Comparison of ENCODE assay signal across 10 mouse cellular contexts in genomic region chr14:105851359-105852067, GRCm38 (mm10). TPM values are rescaled to one million over a fixed set of nuclear protein-coding genes. Genes with fewer than 3 reads are reported as not detected.
DNase-seq lines count a peak whose midpoint lies in the region; ATAC-seq and TF ChIP-seq lines count a peak whose summit lies in the region.
"Had no signal": no experiment of that assay in that cellular context is flagged by ENCODE, and none has a peak within 500 bp of the region (broad histone marks: within the 10 kb centered on the region; RNA-seq: fewer than 3 reads in every experiment).

No protein-coding gene starts in this region.

- TF ChIP-seq CTCF in lung, embryonic 14.5 days (IDR thresholded peaks at IDR 0.05; ENCODE audit: low read depth): no peak

- no peak overlapping the region for H3K4me2 ChIP-seq in lung, embryonic 14.5 days
- no peak overlapping the region for H3K4me2 ChIP-seq in embryonic facial prominence, embryonic 11.5 days (ENCODE audit: low read depth, low read length)
- H3K4me2 ChIP-seq in hindbrain, embryonic 16.5 days (ENCODE audit: low read length): no peak overlapping the region
- H3K4me2 ChIP-seq in liver, embryonic 12.5 days: no peak overlapping the region

- no peaks in the 10 kb centered on the region for H3K27me3 ChIP-seq in lung, embryonic 14.5 days (ENCODE audit: insufficient read depth, low read length)
- no peaks in the 10 kb centered on the region for H3K27me3 ChIP-seq in embryonic facial prominence, embryonic 11.5 days (ENCODE audit: control insufficient read depth, insufficient read depth, low read length)
- H3K27me3 ChIP-seq in hindbrain, embryonic 16.5 days (replicated peaks; ENCODE audit: control insufficient read depth, insufficient read depth, low read length): no peaks in the 10 kb centered on the region
- no peaks in the 10 kb centered on the region for H3K27me3 ChIP-seq in liver, embryonic 12.5 days (replicated peaks)

- H3K4me1 ChIP-seq in lung, embryonic 14.5 days (ENCODE audit: insufficient read depth): no peaks in the 10 kb centered on the region
- no peaks in the 10 kb centered on the region for H3K4me1 ChIP-seq in embryonic facial prominence, embryonic 11.5 days (ENCODE audit: control insufficient read depth, insufficient read depth, low read length)
- H3K4me1 ChIP-seq in hindbrain, embryonic 16.5 days (ENCODE audit: control insufficient read depth, insufficient read depth, low read depth, low read length): no peaks in the 10 kb centered on the region; the same call in 1 of the 2 replicates
- no peaks in the 10 kb centered on the region for H3K4me1 ChIP-seq in liver, embryonic 12.5 days

- H3K4me3 ChIP-seq in lung, embryonic 14.5 days (ENCODE audit: low read depth, low read length): no peak overlapping the region
- no peak overlapping the region for H3K4me3 ChIP-seq in embryonic facial prominence, embryonic 11.5 days (ENCODE audit: low read depth, low read length)
- H3K4me3 ChIP-seq in hindbrain, embryonic 16.5 days (ENCODE audit: low read length): no peak overlapping the region
- H3K4me3 ChIP-seq in liver, embryonic 12.5 days: no peak overlapping the region

- DNase-seq in lung, embryonic 14.5 days: peak; percentile 57
- DNase-seq in lung, postnatal 25 days (ENCODE audit: low spot score): no peak
- DNase-seq in embryonic facial prominence, embryonic 11.5 days (ENCODE audit: low spot score): peak; percentile 71
- peak; percentile 91 for DNase-seq in retina, embryonic 14.5 days (ENCODE audit: low spot score)
- DNase-seq in testis, postnatal 14 days (ENCODE audit: low spot score): no peak
- no peak for DNase-seq in cerebellum, postnatal 14 days
- DNase-seq: gastrocnemius, postnatal 25 days; layer of hippocampus, postnatal 36 days had no signal

- ATAC-seq in lung, embryonic 14.5 days (ENCODE audit: insufficient read depth): peak; percentile 56; the same call in 1 of the 2 replicates
- ATAC-seq in embryonic facial prominence, embryonic 11.5 days (replicated peaks; ENCODE audit: insufficient number of reproducible peaks, low FRiP score, low TSS enrichment, low read depth): peak; percentile 92; the same call in 1 of the 2 replicates
- ATAC-seq in hindbrain, embryonic 16.5 days: peak; percentile 81
- ATAC-seq in liver, embryonic 12.5 days: no peak

- 29% methylated on average over 7 of the region's 7 CpGs for WGBS in lung, embryonic 14.5 days
- WGBS in embryonic facial prominence, embryonic 11.5 days: 20% methylated on average over 7 of the region's 7 CpGs
- 9% methylated on average over 7 of the region's 7 CpGs for WGBS in hindbrain, embryonic 16.5 days
- WGBS in liver, embryonic 12.5 days (ENCODE audit: insufficient replicate concordance): 27% methylated on average over 7 of the region's 7 CpGs

- H3K36me3 ChIP-seq in lung, embryonic 14.5 days (ENCODE audit: insufficient read depth): no peaks in the 10 kb centered on the region
- no peaks in the 10 kb centered on the region for H3K36me3 ChIP-seq in embryonic facial prominence, embryonic 11.5 days (replicated peaks; ENCODE audit: control insufficient read depth, insufficient read depth, low read depth, low read length)
- no peaks in the 10 kb centered on the region for H3K36me3 ChIP-seq in hindbrain, embryonic 16.5 days (ENCODE audit: control insufficient read depth, insufficient read depth, low read length)
- no peaks in the 10 kb centered on the region for H3K36me3 ChIP-seq in liver, embryonic 12.5 days

- no peak overlapping the region for H3K9ac ChIP-seq in lung, embryonic 14.5 days
- no peak overlapping the region for H3K9ac ChIP-seq in embryonic facial prominence, embryonic 11.5 days (replicated peaks; ENCODE audit: low read length)
- H3K9ac ChIP-seq in hindbrain, embryonic 16.5 days (ENCODE audit: low read depth, low read length): no peak overlapping the region
- no peak overlapping the region for H3K9ac ChIP-seq in liver, embryonic 12.5 days

- peak overlapping the region; percentile 26 for H3K27ac ChIP-seq in lung, embryonic 14.5 days (ENCODE audit: low read depth)
- H3K27ac ChIP-seq in embryonic facial prominence, embryonic 11.5 days (replicated peaks; ENCODE audit: low read depth, low read length): 0 out of 2 replicates have a peak overlapping the region, but pooled peaks have one; percentile 35
- peak overlapping the region; percentile 51; the same call in 1 of the 2 replicates for H3K27ac ChIP-seq in hindbrain, embryonic 16.5 days (ENCODE audit: low read depth, low read length)
- no peak overlapping the region for H3K27ac ChIP-seq in liver, embryonic 12.5 days

- no peaks in the 10 kb centered on the region for H3K9me3 ChIP-seq in lung, embryonic 14.5 days (ENCODE audit: low read depth, low read length)
- no peaks in the 10 kb centered on the region for H3K9me3 ChIP-seq in embryonic facial prominence, embryonic 11.5 days (replicated peaks; ENCODE audit: control insufficient read depth, low read length)
- H3K9me3 ChIP-seq in hindbrain, embryonic 16.5 days (ENCODE audit: control insufficient read depth, low read length): no peaks in the 10 kb centered on the region
- no peaks in the 10 kb centered on the region for H3K9me3 ChIP-seq in liver, embryonic 12.5 days (replicated peaks)

RNA-seq across cellular contexts. Expression of gene Spry2, which starts 45.1 kb away (rescaled TPM):
- polyA plus RNA-seq in lung, embryonic 14.5 days (2014; fragmentation: Nextera tagmentation; extraction: Ambion mirVana): 43.6 and 46.6 TPM in 2 replicates
- 39.9 and 50.9 TPM in 2 replicates for polyA plus RNA-seq in embryonic facial prominence, embryonic 11.5 days (2014; fragmentation: Nextera tagmentation; extraction: Ambion mirVana)
- 34.1 and 35.0 TPM in 2 replicates for polyA plus RNA-seq in hindbrain, embryonic 16.5 days (2015; fragmentation: Nextera tagmentation; extraction: Ambion mirVana)
- 6.6 and 7.1 TPM in 2 replicates for polyA plus RNA-seq in liver, embryonic 12.5 days (2016; fragmentation: Nextera tagmentation; extraction: Ambion mirVana)

Comparison
In these comparisons a context has a peak if more than half of its experiments do, and no peak if none do; other contexts are left out.
1. DNase-seq: peak in lung, embryonic 14.5 days (single experiment), embryonic facial prominence, embryonic 11.5 days (single experiment) and retina, embryonic 14.5 days (single experiment); none in lung, postnatal 25 days (single experiment), testis, postnatal 14 days (single experiment) and cerebellum, postnatal 14 days (0 of 2).